Mouse (Mus musculus): Measurements from ENCODE around the gene Rhbdf1.

GRCm38 (mm10) chr11:32244064-32244463, 22.0 kb upstream of the Rhbdf1 start:
- no peak for TF ChIP-seq POLR2A (IDR thresholded peaks at IDR 0.05; ENCODE audit: extremely low read depth, insufficient read depth, low read length)
- TF ChIP-seq CTCF (IDR thresholded peaks at IDR 0.05; ENCODE audit: low read depth, low read length), result no peak

All from liver, adult 2 months (tissue).